Comparison of ENCODE assay signal across 12 mouse cellular contexts in genomic region chr10:127658076-127658475, GRCm38 (mm10). TPM values are rescaled to one million over a fixed set of nuclear protein-coding genes. Genes with fewer than 3 reads are reported as not detected.
DNase-seq lines count a peak whose midpoint lies in the region; ATAC-seq and TF ChIP-seq lines count a peak whose summit lies in the region.
"Had no signal": no experiment of that assay in that cellular context is flagged by ENCODE, and none has a peak within 500 bp of the region (broad histone marks: within the 10 kb centered on the region; RNA-seq: fewer than 3 reads in every experiment).

No protein-coding gene starts in this region.

- peaks cover 59% of the 10 kb centered on the region for H3K36me3 ChIP-seq in liver, embryonic 12.5 days
- H3K36me3 ChIP-seq in ES-Bruce4 (ENCODE audit: control insufficient read depth, insufficient read depth, low read length, poor library complexity, severe bottlenecking): peaks cover 7% of the 10 kb centered on the region
- peaks cover 32% of the 10 kb centered on the region for H3K36me3 ChIP-seq in stomach, embryonic 15.5 days
- H3K36me3 ChIP-seq: forebrain, embryonic 12.5 days had no signal

- no peak overlapping the region for H3K4me3 ChIP-seq in liver, embryonic 12.5 days
- peak overlapping the region; percentile 89 for H3K4me3 ChIP-seq in ES-Bruce4 (ENCODE audit: low read depth, low read length)
- no peak overlapping the region for H3K4me3 ChIP-seq in stomach, embryonic 15.5 days (replicated peaks)
- H3K4me3 ChIP-seq: forebrain, embryonic 12.5 days had no signal

- H3K27me3 ChIP-seq in liver, embryonic 12.5 days (replicated peaks): peaks cover 19% of the 10 kb centered on the region
- H3K27me3 ChIP-seq in ES-Bruce4 (ENCODE audit: control insufficient read depth, insufficient read depth, low read length, poor library complexity, severe bottlenecking): no peaks in the 10 kb centered on the region
- H3K27me3 ChIP-seq in stomach, embryonic 15.5 days (replicated peaks): no peaks in the 10 kb centered on the region

- ATAC-seq in liver, embryonic 12.5 days: no peak
- ATAC-seq in stomach, embryonic 15.5 days (ENCODE audit: insufficient read depth, low FRiP score, low read depth): 0 out of 2 replicates have a peak, but pooled peaks have one; percentile 12
- ATAC-seq: hindbrain, embryonic 16.5 days had no signal

- TF ChIP-seq CTCF in ES-Bruce4 (IDR thresholded peaks at IDR 0.05; ENCODE audit: low read depth, low read length): no peak

- no peak for DNase-seq in liver
- DNase-seq in induced T-regulatory cell, adult 2 months (ENCODE audit: low read depth): peak; percentile 76
- DNase-seq in urinary bladder, postnatal 36 days (ENCODE audit: low spot score in 2 of 2): no peak
- DNase-seq in frontal cortex, adult 2 months (ENCODE audit: extremely low spot score in 1 of 2, low spot score in 1 of 2): no peak
- no peak for DNase-seq in right cerebral cortex, adult 2 months (ENCODE audit: low spot score in 2 of 2)
- DNase-seq: adrenal gland, postnatal 36 days; right cerebral cortex, postnatal 25 days had no signal

- WGBS in liver, embryonic 12.5 days (ENCODE audit: insufficient replicate concordance): 30% methylated on average over 6 of the region's 6 CpGs
- WGBS in stomach, embryonic 15.5 days: 16% methylated on average over 6 of the region's 6 CpGs

- H3K4me1 ChIP-seq in liver, embryonic 12.5 days: peaks cover 37% of the 10 kb centered on the region
- H3K4me1 ChIP-seq in ES-Bruce4 (ENCODE audit: control insufficient read depth, insufficient read depth, low read length): peaks cover 2% of the 10 kb centered on the region
- peaks cover 26% of the 10 kb centered on the region for H3K4me1 ChIP-seq in stomach, embryonic 15.5 days

- no peak overlapping the region for H3K27ac ChIP-seq in liver, embryonic 12.5 days
- H3K27ac ChIP-seq in ES-Bruce4 (ENCODE audit: insufficient read depth, low read length): peak overlapping the region; percentile 51; the same call in 1 of the 2 replicates
- no peak overlapping the region for H3K27ac ChIP-seq in stomach, embryonic 15.5 days
- H3K27ac ChIP-seq: forebrain, embryonic 12.5 days had no signal

- no peak overlapping the region for H3K9ac ChIP-seq in liver, embryonic 12.5 days
- H3K9ac ChIP-seq in ES-Bruce4 (ENCODE audit: low read depth, poor library complexity, severe bottlenecking): peak overlapping the region; percentile 68
- no peak overlapping the region for H3K9ac ChIP-seq in stomach, embryonic 15.5 days
- H3K9ac ChIP-seq: forebrain, embryonic 12.5 days had no signal

- no peaks in the 10 kb centered on the region for H3K9me3 ChIP-seq in liver, embryonic 12.5 days (replicated peaks)
- H3K9me3 ChIP-seq in ES-Bruce4 (replicated peaks; ENCODE audit: control insufficient read depth, insufficient read depth, low read length, poor library complexity, severe bottlenecking): no peaks in the 10 kb centered on the region
- H3K9me3 ChIP-seq in stomach, embryonic 15.5 days: no peaks in the 10 kb centered on the region
- H3K9me3 ChIP-seq: forebrain, embryonic 12.5 days had no signal

- TF ChIP-seq EP300 in ES-Bruce4 (IDR thresholded peaks at IDR 0.05; ENCODE audit: insufficient read depth, low read depth, low read length): 0 out of 2 replicates have a peak, but pooled peaks have one; percentile 45

- H3K4me2 ChIP-seq in liver, embryonic 12.5 days: peak overlapping the region; percentile 0; the same call in 1 of the 2 replicates
- no peak overlapping the region for H3K4me2 ChIP-seq in stomach, embryonic 15.5 days
- H3K4me2 ChIP-seq: forebrain, embryonic 12.5 days had no signal

- TF ChIP-seq POLR2A in ES-Bruce4 (IDR thresholded peaks at IDR 0.05; ENCODE audit: insufficient read depth, low read length): peak; percentile 30

RNA-seq across cellular contexts. Expression of gene Nemp1, which starts 8.6 kb away (rescaled TPM):
- 7.0 and 8.0 TPM in 2 replicates for polyA plus RNA-seq in liver, embryonic 12.5 days (2016; fragmentation: Nextera tagmentation; extraction: Ambion mirVana)
- 22.0 and 22.3 TPM in 2 replicates for polyA plus RNA-seq in ES-Bruce4 (2011; ENCODE audit: insufficient read depth, insufficient read length, low read depth, missing spikeins)
- 7.8 and 8.6 TPM in 2 replicates for polyA plus RNA-seq in stomach, embryonic 15.5 days (2015; fragmentation: Nextera tagmentation; extraction: Ambion mirVana)
- 4.5 and 4.8 TPM in 2 replicates for polyA plus RNA-seq in frontal cortex, adult 2 months (2012; rRNA removed)

RNA-seq across cellular contexts. Expression of gene Nab2, which starts 10.3 kb away (rescaled TPM):
- 2.6 and 3.4 TPM in 2 replicates for polyA plus RNA-seq in liver, embryonic 12.5 days (2016; fragmentation: Nextera tagmentation; extraction: Ambion mirVana)
- polyA plus RNA-seq in ES-Bruce4 (2011; ENCODE audit: insufficient read depth, insufficient read length, low read depth, missing spikeins): 5.5 and 8.1 TPM in 2 replicates
- polyA plus RNA-seq in stomach, embryonic 15.5 days (2015; fragmentation: Nextera tagmentation; extraction: Ambion mirVana): 10.8 and 13.3 TPM in 2 replicates
- 38.2 and 46.1 TPM in 2 replicates for polyA plus RNA-seq in frontal cortex, adult 2 months (2012; rRNA removed)

RNA-seq across cellular contexts. Expression of gene Stat6, which starts 15.3 kb away (rescaled TPM):
- 19.2 and 19.4 TPM in 2 replicates for polyA plus RNA-seq in liver, embryonic 12.5 days (2016; fragmentation: Nextera tagmentation; extraction: Ambion mirVana)
- 28.2 and 32.9 TPM in 2 replicates for polyA plus RNA-seq in ES-Bruce4 (2011; ENCODE audit: insufficient read depth, insufficient read length, low read depth, missing spikeins)
- polyA plus RNA-seq in stomach, embryonic 15.5 days (2015; fragmentation: Nextera tagmentation; extraction: Ambion mirVana): 35.0 and 37.1 TPM in 2 replicates
- polyA plus RNA-seq in frontal cortex, adult 2 months (2012; rRNA removed): 11.0 and 11.9 TPM in 2 replicates

RNA-seq across cellular contexts. Expression of gene Lrp1, which starts 37.1 kb away (rescaled TPM):
- polyA plus RNA-seq in liver, embryonic 12.5 days (2016; fragmentation: Nextera tagmentation; extraction: Ambion mirVana): 22.8 and 26.5 TPM in 2 replicates
- polyA plus RNA-seq in ES-Bruce4 (2011; ENCODE audit: insufficient read depth, insufficient read length, low read depth, missing spikeins): 36.3 and 41.3 TPM in 2 replicates
- 77.0 and 87.0 TPM in 2 replicates for polyA plus RNA-seq in stomach, embryonic 15.5 days (2015; fragmentation: Nextera tagmentation; extraction: Ambion mirVana)
- polyA plus RNA-seq in frontal cortex, adult 2 months (2012; rRNA removed): 279 and 283 TPM in 2 replicates

RNA-seq across cellular contexts. Expression of gene Myo1a, which starts 46.9 kb away (rescaled TPM):
- polyA plus RNA-seq in liver, embryonic 12.5 days (2016; fragmentation: Nextera tagmentation; extraction: Ambion mirVana): 0.06 and 0.13 TPM in 2 replicates
- polyA plus RNA-seq in ES-Bruce4 (2011; ENCODE audit: insufficient read depth, insufficient read length, low read depth, missing spikeins): 0.34 and 0.72 TPM in 2 replicates
- 15.3 and 17.1 TPM in 2 replicates for polyA plus RNA-seq in stomach, embryonic 15.5 days (2015; fragmentation: Nextera tagmentation; extraction: Ambion mirVana)
- polyA plus RNA-seq in frontal cortex, adult 2 months (2012; rRNA removed): 1.4 and 1.5 TPM in 2 replicates
